Mouse (Mus musculus) heart, embryonic 11.5 days (tissue): Measurements from ENCODE around the gene Bahcc1. TPM values are rescaled to one million over a fixed set of nuclear protein-coding genes. Genes with fewer than 3 reads are reported as not detected.
A peak's percentile ranks its signal among the peaks of the same experiment; 100 is the strongest.

Experiments
- ATAC-seq: fragments of 200-750 bp; cut with Nextera tagmentation; replicated peaks from 2 replicates; pipeline ENCODE4 v1.8.0; 2017; ENCODE audit warnings: moderate library complexity; ENCODE audit not compliant: insufficient number of reproducible peaks, low FRiP score, low TSS enrichment
- H3K27ac ChIP-seq: fragments of 300-500 bp; sonication (generic); 2 replicates; pipeline ENCODE4 v1.5.1; 2014; ENCODE audit warnings: mild to moderate bottlenecking, low read depth, low read length
- H3K27me3 ChIP-seq: fragments of 300-500 bp; sonication (generic); 2 replicates; pipeline ENCODE4 v1.6.1; 2014; ENCODE audit warnings: mild to moderate bottlenecking, low read length, mixed read lengths; ENCODE audit not compliant: control insufficient read depth, insufficient read depth
- H3K36me3 ChIP-seq: fragments of 300-500 bp; sonication (generic); 2 replicates; pipeline ENCODE4 v1.6.1; 2014; ENCODE audit warnings: mild to moderate bottlenecking, low read length, moderate library complexity, mixed read lengths; ENCODE audit not compliant: control insufficient read depth, insufficient read depth
- H3K4me1 ChIP-seq: fragments of 300-500 bp; sonication (generic); 2 replicates; pipeline ENCODE4 v1.6.1; 2014; ENCODE audit warnings: low read length; ENCODE audit not compliant: control insufficient read depth, insufficient read depth
- H3K4me2 ChIP-seq: fragments of 300-500 bp; sonication (generic); 2 replicates; pipeline ENCODE4 v1.6.1; 2014; ENCODE audit warnings: mild to moderate bottlenecking, moderate library complexity
- H3K4me3 ChIP-seq: fragments of 300-500 bp; sonication (generic); 2 replicates; pipeline ENCODE4 v1.5.1; 2014; ENCODE audit warnings: low read depth, low read length
- H3K9ac ChIP-seq: fragments of 300-500 bp; sonication (generic); 2 replicates; pipeline ENCODE4 v1.6.1; 2014; ENCODE audit warnings: mild to moderate bottlenecking, low read depth, low read length, moderate library complexity
- H3K9me3 ChIP-seq: fragments of 300-500 bp; sonication (generic); replicated peaks from 2 replicates; pipeline ENCODE4 v1.6.1; 2016; ENCODE audit warnings: low read length; ENCODE audit not compliant: control insufficient read depth
- WGBS: fragments of 180-500 bp; shearing (Covaris S2); extraction: QIAGEN DNeasy Blood & Tissue Kit; methylation state at CpG from one replicate; pipeline ENCODE4 v1.1.7; 2014; ENCODE audit not compliant: insufficient replicate concordance; 5-methylcytosine and 5-hydroxymethylcytosine counted together
- polyA plus RNA-seq: library from polyadenylated mRNA; unstranded; fragments of >200 nt; fragmentation: Nextera tagmentation; extraction: Ambion mirVana; gene quantifications from 2 replicates; pipeline ENCODE4 v1.2.1, GENCODE M21; 2014

Bahcc1 gene
- polyA plus RNA-seq, 1 experiment from 2014 or later: 9.1 TPM

DNA sequence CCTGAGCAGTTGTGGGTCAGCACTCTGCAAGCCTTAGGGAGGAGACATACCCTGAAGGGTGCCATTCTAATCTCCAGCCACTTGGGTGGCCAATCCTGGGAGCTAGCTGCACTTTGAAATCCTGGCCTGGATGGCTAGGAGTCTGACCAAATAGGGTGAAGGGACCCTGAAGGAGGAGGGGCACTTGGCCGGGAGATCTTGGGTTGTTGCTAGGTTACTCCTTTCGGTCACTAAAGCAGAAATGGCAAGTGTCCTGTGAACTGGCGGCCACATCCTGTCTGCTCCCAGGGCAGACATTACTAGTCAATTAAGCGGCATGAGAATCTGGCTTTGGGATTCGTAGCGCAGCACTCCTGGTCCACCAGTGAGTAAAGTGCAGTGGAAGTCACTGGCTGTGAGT lies 31.3 kb downstream of the Bahcc1 start:
- 50% methylated on average over 6 of the region's 6 CpGs for WGBS
- Histone ChIP-seq H3K4me1 (peaks cover 46% of the 10 kb centered on the region), H3K27ac (no peak overlapping the region)

GRCm38 (mm10) chr11:120265458-120265857 lies 32.7 kb downstream of the Bahcc1 start:
- Histone ChIP-seq H3K27me3 (no peaks in the 10 kb centered on the region), H3K27ac (no peak overlapping the region), H3K36me3 (0 out of 2 replicates have a peak, but pooled peaks cover 3% of the 10 kb centered on the region), H3K4me1 (peaks cover 40% of the 10 kb centered on the region), H3K4me2 (no peak overlapping the region), H3K9ac (no peak overlapping the region), H3K9me3 (no peaks in the 10 kb centered on the region), H3K4me3 (no peak overlapping the region)
- ATAC-seq: no peak
- WGBS: 67% methylated on average over 5 of the region's 5 CpGs

More for the DNA sequence above, 31.3 kb downstream of the Bahcc1 start:
- no peaks in the 10 kb centered on the region for H3K27me3 ChIP-seq
- no peak for ATAC-seq
- no peak overlapping the region for H3K4me3 ChIP-seq
- 0 out of 2 replicates have a peak, but pooled peaks cover 3% of the 10 kb centered on the region for H3K36me3 ChIP-seq
- no peaks in the 10 kb centered on the region for H3K9me3 ChIP-seq
- H3K4me2 ChIP-seq: no peak overlapping the region
- H3K9ac ChIP-seq: no peak overlapping the region

GRCm38 (mm10) chr11:120266259-120266758 lies 33.6 kb downstream of the Bahcc1 start:
- Histone ChIP-seq H3K36me3 (peaks cover 4% of the 10 kb centered on the region; the same call in 1 of the 2 replicates), H3K27me3 (no peaks in the 10 kb centered on the region), H3K9me3 (no peaks in the 10 kb centered on the region), H3K4me3 (no peak overlapping the region), H3K9ac (0 out of 2 replicates have a peak overlapping the region, but pooled peaks have one; percentile 12), H3K4me2 (no peak overlapping the region), H3K27ac (no peak overlapping the region), H3K4me1 (peaks cover 33% of the 10 kb centered on the region)
- 83% methylated on average over 14 of the region's 14 CpGs for WGBS
- no peak for ATAC-seq

- peaks cover 13% of the 10 kb centered on the region for H3K36me3 ChIP-seq
- 94% methylated on average over 2 of the region's 2 CpGs for WGBS
- H3K27me3 ChIP-seq: no peaks in the 10 kb centered on the region
- H3K9me3 ChIP-seq: no peaks in the 10 kb centered on the region
- ATAC-seq: no peak
- H3K27ac ChIP-seq: no peak overlapping the region
- H3K9ac ChIP-seq: no peak overlapping the region
- no peak overlapping the region for H3K4me2 ChIP-seq
- peaks cover 24% of the 10 kb centered on the region for H3K4me1 ChIP-seq
- no peak overlapping the region for H3K4me3 ChIP-seq
These were observed 34.5 kb downstream of the Bahcc1 start for GRCm38 (mm10) chr11:120267274-120267673.

- H3K4me1 ChIP-seq: peaks cover 20% of the 10 kb centered on the region
- no peaks in the 10 kb centered on the region for H3K27me3 ChIP-seq
- no peak overlapping the region for H3K4me2 ChIP-seq
- no peaks in the 10 kb centered on the region for H3K9me3 ChIP-seq
- no peak for ATAC-seq
- no peak overlapping the region for H3K4me3 ChIP-seq
- H3K9ac ChIP-seq: no peak overlapping the region
- peaks cover 17% of the 10 kb centered on the region for H3K36me3 ChIP-seq
- 85% methylated on average over 3 of the region's 3 CpGs for WGBS
- H3K27ac ChIP-seq: no peak overlapping the region
These were observed 34.9 kb downstream of the Bahcc1 start for GRCm38 (mm10) chr11:120267676-120268075.

DNA sequence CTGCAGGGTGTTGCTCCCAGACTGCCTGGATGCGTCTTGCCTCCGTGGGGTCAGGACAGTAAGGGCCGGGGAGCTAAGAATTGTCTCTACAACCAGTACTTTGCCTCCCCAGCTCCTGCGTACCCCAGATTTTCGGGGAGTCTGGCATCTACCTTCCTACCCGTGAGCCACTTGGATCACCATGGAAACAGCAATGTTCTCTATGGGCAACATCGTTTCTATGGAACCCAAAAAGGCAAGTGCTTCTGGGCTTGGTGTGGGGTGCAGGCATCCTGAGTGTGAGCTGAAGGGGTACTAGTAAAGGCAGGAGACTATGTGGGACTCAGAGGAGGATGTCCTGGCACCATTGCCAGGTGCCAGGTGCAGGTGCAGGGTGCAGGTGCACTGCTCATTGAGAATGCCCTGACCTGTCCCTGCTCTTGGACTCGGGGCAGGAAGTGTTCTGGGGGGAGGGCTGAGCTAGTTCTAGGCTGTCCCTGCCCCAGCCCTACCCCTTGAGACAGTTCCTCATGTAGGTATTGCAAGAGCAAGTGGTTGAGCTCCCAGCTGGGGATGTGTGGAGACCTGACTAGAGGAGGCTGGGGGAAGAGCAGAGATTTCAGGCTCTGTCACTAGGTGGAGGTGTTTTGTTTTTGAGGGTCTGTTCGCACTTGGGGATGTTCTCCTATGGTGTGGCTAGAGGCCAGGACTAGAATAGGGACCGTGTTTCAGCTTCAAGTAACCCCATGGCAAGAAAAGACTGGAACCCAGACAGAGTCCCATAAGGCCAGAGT lies 35.6 kb downstream of the Bahcc1 start:
- no peak overlapping the region for H3K4me2 ChIP-seq
- H3K27me3 ChIP-seq: no peaks in the 10 kb centered on the region
- H3K4me1 ChIP-seq: peaks cover 19% of the 10 kb centered on the region
- H3K27ac ChIP-seq: no peak overlapping the region
- no peaks in the 10 kb centered on the region for H3K9me3 ChIP-seq
- H3K9ac ChIP-seq: no peak overlapping the region
- WGBS: 81% methylated on average over 10 of the region's 10 CpGs
- no peak overlapping the region for H3K4me3 ChIP-seq
- peaks cover 16% of the 10 kb centered on the region for H3K36me3 ChIP-seq
- ATAC-seq: no peak

- ATAC-seq: no peak
- H3K4me1 ChIP-seq: peaks cover 14% of the 10 kb centered on the region
- H3K36me3 ChIP-seq: peaks cover 18% of the 10 kb centered on the region
- no peak overlapping the region for H3K4me3 ChIP-seq
- no peaks in the 10 kb centered on the region for H3K9me3 ChIP-seq
- H3K27ac ChIP-seq: no peak overlapping the region
- H3K9ac ChIP-seq: no peak overlapping the region
- 81% methylated on average over 3 of the region's 3 CpGs for WGBS
- no peaks in the 10 kb centered on the region for H3K27me3 ChIP-seq
- no peak overlapping the region for H3K4me2 ChIP-seq
These were observed 36.3 kb downstream of the Bahcc1 start for GRCm38 (mm10) chr11:120269007-120269406.

GRCm38 (mm10) chr11:120269498-120270104 lies 36.9 kb downstream of the Bahcc1 start:
- WGBS: 59% methylated on average over 8 of the region's 8 CpGs
- ATAC-seq: 0 out of 2 replicates have a peak, but pooled peaks have one; percentile 35
- Histone ChIP-seq H3K4me2 (no peak overlapping the region), H3K36me3 (peaks cover 20% of the 10 kb centered on the region), H3K4me3 (no peak overlapping the region), H3K9ac (no peak overlapping the region), H3K4me1 (peaks cover 12% of the 10 kb centered on the region), H3K27me3 (no peaks in the 10 kb centered on the region), H3K27ac (0 out of 2 replicates have a peak overlapping the region, but pooled peaks have one; percentile 0), H3K9me3 (no peaks in the 10 kb centered on the region)
